Mouse (Mus musculus): ENCODE data around the gene Smco2.

Smco2 gene

GRCm38 (mm10) chr6:146903632-146904031 lies 53.7 kb downstream of the Smco2 start:
- no peak for DNase-seq

GRCm38 (mm10) chr6:146904707-146905106 lies 54.8 kb downstream of the Smco2 start:
- DNase-seq: no peak

GRCm38 (mm10) chr6:146906000-146906786 lies 56.3 kb downstream of the Smco2 start:
- DNase-seq: no peak

- no peak for DNase-seq
Observed at GRCm38 (mm10) chr6:146907061-146907794, 57.3 kb downstream of the Smco2 start.

- no peak for DNase-seq
Observed at GRCm38 (mm10) chr6:146907795-146908190, 57.9 kb downstream of the Smco2 start.

- DNase-seq: no peak
Observed at GRCm38 (mm10) chr6:146908801-146909200, 58.9 kb downstream of the Smco2 start.

GRCm38 (mm10) chr6:146909725-146910489 lies 60.0 kb downstream of the Smco2 start:
- DNase-seq: no peak

- DNase-seq: no peak
Observed at GRCm38 (mm10) chr6:146910801-146911200, 60.9 kb downstream of the Smco2 start.

GRCm38 (mm10) chr6:146912835-146913488 lies 63.1 kb downstream of the Smco2 start:
- DNase-seq: peak; percentile 59

- DNase-seq: no peak
Observed at GRCm38 (mm10) chr6:146913489-146914198, 63.7 kb downstream of the Smco2 start.

- no peak for DNase-seq
Observed at GRCm38 (mm10) chr6:146915808-146916207, 65.9 kb downstream of the Smco2 start.

GRCm38 (mm10) chr6:146917396-146917795 lies 67.5 kb downstream of the Smco2 start:
- DNase-seq: no peak

- no peak for DNase-seq
Observed at GRCm38 (mm10) chr6:146918341-146918740, 68.4 kb downstream of the Smco2 start.
